Mouse (Mus musculus) T-helper 1 cell (primary cell): ENCODE results near the gene Nfyb.

Experiments used
- in situ Hi-C: fragments of 300-600 bp; cut with MboI, MseI; formaldehyde crosslinking; loops from one replicate; pipeline ENCODE4 v1.15.1; 2025; ENCODE audit warnings: high pct_unique_total_duplicates

Nfyb gene

DNA sequence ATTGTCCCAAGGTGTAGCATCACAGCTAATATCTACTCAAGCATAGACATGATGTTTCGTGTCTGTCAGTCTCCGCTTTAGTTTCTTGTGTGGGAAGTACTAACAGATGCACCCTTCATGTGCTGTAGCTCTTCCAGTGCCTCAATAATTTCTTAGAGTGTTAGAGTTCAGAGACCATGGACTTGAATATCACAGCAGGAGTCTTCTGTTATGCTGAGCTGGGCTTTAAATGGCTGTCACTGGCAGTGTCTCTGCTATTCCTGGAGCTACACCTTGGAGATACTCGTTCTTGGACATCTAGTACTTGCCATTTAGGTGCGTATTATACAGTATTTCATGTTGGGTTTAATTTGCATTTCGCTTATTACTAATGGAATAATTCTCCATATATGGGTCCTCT, 18.6 kb downstream of the Nfyb start:
- in situ Hi-C loops, result no loop called here

DNA sequence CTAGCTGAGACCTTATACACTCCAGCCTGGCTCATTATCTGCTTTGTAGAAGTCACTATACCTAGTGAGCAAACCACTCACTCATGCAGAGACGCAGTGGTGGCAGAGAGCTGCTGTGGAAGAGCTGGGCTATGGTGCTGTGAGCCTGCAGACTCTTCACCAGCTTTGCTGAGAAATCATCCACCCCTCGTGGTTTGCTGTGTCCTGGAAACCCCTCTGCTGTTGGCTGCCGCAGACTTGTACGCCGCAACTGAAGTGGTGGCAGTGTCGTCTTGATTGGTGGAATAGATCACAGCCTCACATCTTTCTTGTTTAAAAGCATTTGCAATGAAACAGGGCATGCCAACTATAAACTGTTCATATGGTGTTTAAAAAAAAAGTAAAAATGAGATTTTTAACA, 19.6 kb downstream of the Nfyb start:
- in situ Hi-C loops, result no loop called here

DNA sequence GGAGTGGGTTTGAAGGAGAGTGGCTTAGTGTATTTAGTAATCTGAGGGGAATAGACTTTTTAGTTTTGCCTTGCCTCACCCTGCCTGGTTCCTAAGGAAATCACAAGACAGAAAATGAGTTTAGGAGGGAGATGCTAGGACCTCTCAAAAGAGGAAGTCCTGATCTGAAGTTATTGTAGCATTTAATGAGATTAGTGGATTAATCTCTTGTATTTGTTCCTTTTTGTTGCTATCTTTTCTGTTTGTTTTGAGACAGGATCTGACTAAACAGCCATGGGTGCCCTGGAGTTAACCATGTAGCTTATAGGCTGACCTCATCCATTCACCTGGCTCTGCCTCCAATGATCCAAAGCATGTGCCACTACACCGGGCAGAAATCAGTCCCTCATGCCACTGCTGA, 21.4 kb downstream of the Nfyb start:
- in situ Hi-C loops, result no loop called here

DNA sequence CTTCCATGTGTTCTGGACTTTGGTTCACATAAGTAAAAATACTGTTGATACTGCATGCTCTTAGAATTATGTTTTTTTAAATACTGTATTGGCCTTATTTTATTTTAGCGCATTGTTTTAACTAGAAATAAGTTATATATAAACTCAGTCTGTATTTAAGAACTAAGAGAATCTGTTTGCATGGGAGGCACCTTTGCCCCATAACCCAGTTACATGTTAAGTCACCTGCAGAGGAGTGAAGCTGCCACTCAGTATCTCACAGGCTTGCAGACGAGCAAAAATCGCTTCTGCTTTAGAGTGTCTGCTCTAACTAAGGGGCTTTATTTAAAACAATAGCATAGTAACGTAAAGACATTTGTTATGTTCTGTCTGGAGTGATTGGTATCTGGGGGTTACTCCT, 22.1 kb downstream of the Nfyb start:
- in situ Hi-C loops, result no loop called here

DNA sequence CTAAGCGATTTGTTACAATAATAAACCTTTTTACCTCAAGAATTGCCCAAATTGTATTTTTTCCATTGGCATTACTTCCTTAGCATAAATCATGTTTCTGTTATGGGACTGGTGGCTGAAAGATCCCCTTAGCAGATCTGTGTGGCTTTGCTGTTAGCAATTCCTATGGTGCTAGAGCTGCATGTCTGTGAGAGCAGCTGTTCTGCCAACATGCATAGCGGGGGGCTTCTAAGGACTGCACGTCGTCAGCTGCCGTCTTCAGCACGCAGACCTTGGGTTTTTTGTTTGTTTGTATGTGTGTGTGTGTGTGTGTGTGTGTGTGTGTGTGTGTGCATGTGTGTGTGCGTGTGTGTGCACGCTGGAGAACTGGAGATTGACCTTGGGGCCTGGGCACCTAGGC, 22.6 kb downstream of the Nfyb start:
- in situ Hi-C loops, result no loop called here

DNA sequence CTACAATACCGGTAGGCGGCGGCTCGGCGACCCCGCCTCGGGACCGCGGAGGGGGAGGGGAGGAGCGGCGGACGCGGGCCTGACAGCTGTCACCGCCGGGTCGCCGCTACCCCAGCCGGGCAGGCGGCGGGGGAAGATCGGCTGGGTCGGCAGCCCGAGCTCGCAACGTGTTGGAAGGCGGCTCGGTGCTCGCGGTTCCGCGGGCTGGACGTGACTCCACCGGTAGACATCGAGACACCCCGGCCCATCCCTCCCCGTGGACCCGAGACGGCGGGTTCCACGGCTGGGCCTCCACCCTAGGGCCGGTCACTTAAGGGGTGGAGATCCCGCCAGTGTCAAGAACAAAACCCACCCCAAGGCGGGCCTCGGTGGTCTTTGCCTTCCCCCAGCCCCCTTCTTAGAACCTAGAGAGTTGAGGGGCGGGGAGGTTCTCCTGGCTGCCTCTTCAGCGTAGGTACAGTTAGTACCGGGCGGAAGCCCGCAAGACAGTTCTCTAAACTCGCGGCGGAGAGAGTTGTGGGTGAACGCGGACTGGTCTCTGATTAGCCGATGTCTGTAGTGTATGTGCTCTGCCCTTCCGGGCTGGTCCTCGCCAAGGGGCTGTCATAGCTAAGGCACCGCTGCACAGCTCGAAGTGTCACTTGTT, 64.5 kb downstream of the Nfyb start:
- in situ Hi-C loops, result loop anchor here (5.0 kb wide), 1 partner anchor 57 kb away; no protein-coding TSS in a partner anchor

DNA sequence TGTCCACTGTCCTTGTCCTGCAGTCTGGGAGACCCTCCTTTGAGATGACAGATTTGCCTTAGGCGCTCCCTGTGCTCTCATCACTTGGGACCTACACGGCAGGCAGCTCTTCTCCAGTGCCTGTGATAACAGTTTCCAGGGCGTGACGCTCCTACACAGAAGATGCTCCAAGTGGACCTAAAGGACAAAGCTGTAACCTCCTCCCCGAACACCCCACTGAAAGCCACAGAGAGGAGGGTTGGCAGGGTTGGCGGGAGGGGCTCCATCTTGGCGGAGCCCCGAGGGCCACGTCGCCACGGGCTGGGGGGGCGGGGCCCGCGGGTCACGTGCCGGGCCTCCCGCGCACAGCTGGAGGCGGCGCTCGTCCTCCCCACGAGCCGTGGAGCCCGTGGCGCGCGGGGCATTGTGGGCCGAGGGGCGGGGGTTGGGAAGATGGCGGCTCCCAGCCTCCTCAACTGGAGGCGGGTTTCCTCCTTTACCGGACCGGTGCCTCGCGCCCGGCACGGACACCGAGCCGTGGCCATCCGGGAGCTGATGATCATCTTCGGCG, 65.2 kb downstream of the Nfyb start:
- in situ Hi-C loops, result loop anchor here (5.0 kb wide), 1 partner anchor 56 kb away; no protein-coding TSS in a partner anchor
